Mouse (Mus musculus) megakaryocyte, embryonic 14.5 days (primary cell): ENCODE data around the gene Kcne3.

ENCODE experiments used
- FLI1 ChIP-seq: IDR thresholded peaks from 2 replicates; pipeline ENCODE4 v1.6.1; 2012; ENCODE audit warnings: low read length, inconsistent platforms, mixed read lengths
- GATA1 ChIP-seq: IDR thresholded peaks from 3 replicates; pipeline ENCODE4 v1.6.1; 2012; ENCODE audit warnings: mixed read lengths, low read length, inconsistent platforms, borderline replicate concordance

- TF ChIP-seq GATA1 (no peak), FLI1 (no peak)
Observed at GRCm38 (mm10) chr7:100206144-100206543, 29.8 kb downstream of the Kcne3 start.
